Mouse (Mus musculus) adrenal gland, adult 2 months (tissue): ENCODE measurements around the gene Kctd2. TPM values are rescaled to one million over a fixed set of nuclear protein-coding genes. Genes with fewer than 3 reads are reported as not detected.

ENCODE experiments used
- DNase-seq: peaks from one replicate; pipeline ENCODE4 v3.0.0; 2021
- polyA plus RNA-seq: library from polyadenylated mRNA; depleted of rRNA; stranded (reverse); fragments of >200 nt; gene quantifications from 2 replicates; pipeline ENCODE4 v1.2.3, GENCODE M21; 2012
- total RNA-seq, 2 experiments: library from RNA; stranded (reverse); gene quantifications; 2 replicates each; pipeline ENCODE4 v1.2.3; 2021

Gene Kctd2
- total and polyA plus RNA-seq, 3 experiments = 52.1 to 80.0 (median 72.0) TPM

- no peak for DNase-seq
Observed at GRCm38 (mm10) chr11:115400630-115401391, 19.1 kb upstream of the Kctd2 start.

- peak; percentile 92 for DNase-seq
Observed at GRCm38 (mm10) chr11:115403338-115404124, 16.4 kb upstream of the Kctd2 start, which contains the start of gene Mrpl58. Mrpl58 (plus strand) TSS chr11:115403752.

GRCm38 (mm10) chr11:115405723-115406122 is 14.2 kb upstream of the Kctd2 start:
- DNase-seq = no peak

GRCm38 (mm10) chr11:115406858-115407401 is 13.0 kb upstream of the Kctd2 start:
- DNase-seq = no peak

GRCm38 (mm10) chr11:115408266-115408920 is 11.5 kb upstream of the Kctd2 start:
- no peak for DNase-seq

GRCm38 (mm10) chr11:115409556-115409955 is 10.4 kb upstream of the Kctd2 start:
- DNase-seq = no peak

GRCm38 (mm10) chr11:115420336-115421190 is 635 bp downstream of the Kctd2 start:
- DNase-seq = peak; percentile 78

GRCm38 (mm10) chr11:115421328-115421727 is 1.4 kb downstream of the Kctd2 start:
- DNase-seq = peak; percentile 47

- DNase-seq = no peak
Observed at GRCm38 (mm10) chr11:115421972-115422371, 2.0 kb downstream of the Kctd2 start.

GRCm38 (mm10) chr11:115423091-115423490 is 3.2 kb downstream of the Kctd2 start:
- DNase-seq = no peak

GRCm38 (mm10) chr11:115424666-115425065 is 4.7 kb downstream of the Kctd2 start:
- DNase-seq = no peak

GRCm38 (mm10) chr11:115425671-115426070 is 5.7 kb downstream of the Kctd2 start:
- DNase-seq = no peak

- DNase-seq = peak; percentile 81
Observed at GRCm38 (mm10) chr11:115427482-115428331, 7.8 kb downstream of the Kctd2 start.

GRCm38 (mm10) chr11:115429307-115429706 is 9.4 kb downstream of the Kctd2 start:
- DNase-seq = no peak

- no peak for DNase-seq
Observed at GRCm38 (mm10) chr11:115430561-115430960, 10.6 kb downstream of the Kctd2 start.

- DNase-seq = no peak
Observed at GRCm38 (mm10) chr11:115432814-115433213, 12.9 kb downstream of the Kctd2 start.

GRCm38 (mm10) chr11:115433342-115433741 is 13.4 kb downstream of the Kctd2 start:
- no peak for DNase-seq

GRCm38 (mm10) chr11:115435596-115436337 is 15.8 kb downstream of the Kctd2 start:
- no peak for DNase-seq

- peak; percentile 35 for DNase-seq
Observed at GRCm38 (mm10) chr11:115437571-115438122, 17.7 kb downstream of the Kctd2 start.
